Mouse (Mus musculus) G1E (cell line): ENCODE results near the gene C5ar2. TPM values are rescaled to one million over a fixed set of nuclear protein-coding genes. Genes with fewer than 3 reads are reported as not detected.

Experiments used
- ATAC-seq: 2 replicates; pipeline ENCODE4 v1.8.0; 2016; ENCODE audit warnings: mild to moderate bottlenecking; ENCODE audit not compliant: insufficient number of reproducible peaks, poor library complexity, low FRiP score, severe bottlenecking; ENCODE audit errors: extremely low read depth
- DNase-seq: peaks from one replicate; pipeline ENCODE4 v3.0.0; 2012; ENCODE audit warnings: low spot score
- H3K27me3 ChIP-seq: 2 replicates; pipeline ENCODE4 v1.6.1; 2012; ENCODE audit warnings: mild to moderate bottlenecking, low read length, inconsistent platforms; ENCODE audit not compliant: insufficient read depth
- H3K36me3 ChIP-seq: replicated peaks from 2 replicates; pipeline ENCODE3; 2012; ENCODE audit warnings: mild to moderate bottlenecking, inconsistent platforms
- H3K4me1 ChIP-seq: 2 replicates; pipeline ENCODE4 v1.6.1; 2012; ENCODE audit warnings: low read depth, low read length, inconsistent platforms, mixed read lengths; ENCODE audit not compliant: insufficient read depth
- H3K4me3 ChIP-seq: 2 replicates; pipeline ENCODE4 v1.5.1; 2012; ENCODE audit warnings: low read depth, mild to moderate bottlenecking, inconsistent platforms, low read length, moderate library complexity, mixed read lengths
- H3K9me3 ChIP-seq: replicated peaks from 2 replicates; pipeline ENCODE4 v1.6.1; 2012; ENCODE audit warnings: inconsistent platforms
- CTCF ChIP-seq: IDR thresholded peaks from 2 replicates; pipeline ENCODE4 v1.5.1; 2012; ENCODE audit warnings: low read depth, low read length, inconsistent platforms, mixed read lengths
- GATA1 ChIP-seq: IDR thresholded peaks from 2 replicates; pipeline ENCODE4 v1.6.1; 2012; ENCODE audit warnings: borderline replicate concordance, low read length, inconsistent platforms, mixed read lengths
- GATA2 ChIP-seq: IDR thresholded peaks from 2 replicates; pipeline ENCODE4 v1.6.1; 2012; ENCODE audit warnings: low read depth, low read length, inconsistent platforms, borderline replicate concordance
- POLR2AphosphoS5 ChIP-seq: IDR thresholded peaks from 2 replicates; pipeline ENCODE4 v1.6.1; 2012; ENCODE audit warnings: low read depth, low read length, inconsistent platforms; ENCODE audit not compliant: insufficient replicate concordance
- TAL1 ChIP-seq: conservative IDR thresholded peaks from 2 replicates; pipeline ENCODE4 v1.6.1; 2012; ENCODE audit warnings: low read depth, low read length, inconsistent platforms, mixed read lengths
- polyA plus RNA-seq: library from polyadenylated mRNA; stranded (reverse); fragments of >175 nt; gene quantifications from 2 replicates; pipeline ENCODE4 v1.2.3, GENCODE M21; 2012
- total RNA-seq, 2 experiments: library from RNA; stranded (forward) in 1 of 2; stranded (reverse) in 1 of 2; fragments of 200-1000 nt in 1 of 2; fragments of >200 nt in 1 of 2; fragmentation: Nextera tagmentation in 1 of 2; gene quantifications; 2 replicates each; pipeline ENCODE4 v1.2.3; 2014 to 2017

Gene C5ar2
- total and polyA plus RNA-seq, 3 experiments = 0.02 to 0.27 (median 0.23) TPM

DNA sequence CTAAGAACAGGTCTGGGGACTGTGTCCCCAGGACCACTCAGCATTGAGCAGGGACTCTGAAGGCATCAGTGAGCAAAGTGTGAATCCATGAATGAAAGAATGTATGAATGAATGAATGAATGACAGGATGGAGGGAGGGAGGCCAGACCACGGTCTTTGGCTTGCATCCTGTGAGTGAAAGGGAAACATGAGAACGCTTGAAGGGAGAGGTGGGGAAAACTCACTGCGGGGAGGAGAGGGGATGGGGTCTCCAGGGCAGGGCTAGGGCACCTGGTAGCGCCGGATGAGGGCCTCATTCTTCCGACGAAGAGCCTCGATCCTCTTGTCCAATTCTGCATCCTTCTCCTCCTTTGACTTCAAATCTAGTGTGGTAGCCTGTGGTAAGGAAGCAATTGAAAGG lies 40.0 kb upstream of the C5ar2 start:
- peaks cover 28% of the 10 kb centered on the region for H3K4me1 ChIP-seq
- ATAC-seq (no peak), DNase-seq (no peak)
- no peak overlapping the region for H3K4me3 ChIP-seq
- H3K36me3 ChIP-seq = peaks cover 57% of the 10 kb centered on the region
- H3K9me3 ChIP-seq = no peaks in the 10 kb centered on the region
- TF ChIP-seq CTCF (no peak), GATA1 (no peak), TAL1 (no peak), GATA2 (no peak), POLR2AphosphoS5 (no peak)
- no peaks in the 10 kb centered on the region for H3K27me3 ChIP-seq

DNA sequence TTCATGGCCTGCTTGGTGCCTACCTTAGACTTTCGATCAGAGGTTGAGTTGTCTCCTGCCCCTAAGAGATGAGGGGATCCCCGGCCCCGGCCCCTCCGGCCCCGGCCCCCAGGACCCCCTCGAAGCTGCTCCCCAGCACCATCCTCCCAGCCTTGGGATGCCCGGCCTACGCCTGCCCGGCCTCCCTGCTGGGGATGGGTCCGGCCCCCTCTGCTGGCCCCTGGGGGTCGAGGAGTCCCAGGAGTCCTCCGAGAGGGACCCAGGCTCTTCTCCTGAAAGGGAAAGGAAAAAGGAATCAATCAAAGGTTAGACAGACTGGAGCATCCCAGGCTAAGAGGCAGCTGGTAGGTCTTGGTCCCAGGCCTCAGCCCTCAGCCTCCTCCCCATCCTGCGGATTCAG lies 38.4 kb upstream of the C5ar2 start:
- Histone ChIP-seq H3K36me3 (peaks cover 73% of the 10 kb centered on the region), H3K9me3 (no peaks in the 10 kb centered on the region), H3K4me3 (no peak overlapping the region), H3K4me1 (peaks cover 40% of the 10 kb centered on the region), H3K27me3 (no peaks in the 10 kb centered on the region)
- TF ChIP-seq GATA1 (no peak), TAL1 (no peak), CTCF (no peak), GATA2 (no peak), POLR2AphosphoS5 (no peak)
- DNase-seq = no peak
- no peak for ATAC-seq

DNA sequence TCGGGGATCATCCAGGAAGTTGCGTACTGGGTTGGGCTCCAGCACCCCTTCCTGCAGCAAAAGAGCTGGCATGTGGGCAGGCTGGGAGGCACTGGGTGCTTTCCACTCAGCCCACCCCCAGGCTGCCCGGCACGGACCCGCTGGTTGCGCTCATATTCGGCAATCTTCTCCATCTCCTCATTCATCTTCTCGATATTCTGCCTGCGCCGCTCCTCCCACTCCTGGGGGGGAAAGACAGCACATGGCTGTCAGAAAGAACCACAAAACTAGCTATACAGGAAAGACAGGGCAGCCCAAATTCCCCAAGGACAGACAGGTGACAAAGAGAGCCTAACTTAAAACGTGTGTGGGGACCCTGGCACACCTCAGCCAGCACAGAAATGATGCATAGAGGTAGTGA lies 36.8 kb upstream of the C5ar2 start:
- no peaks in the 10 kb centered on the region for H3K27me3 ChIP-seq
- H3K4me1 ChIP-seq = peaks cover 54% of the 10 kb centered on the region
- no peak overlapping the region for H3K4me3 ChIP-seq
- no peak for TF ChIP-seq GATA2
- no peak for TF ChIP-seq POLR2AphosphoS5
- no peak for TF ChIP-seq GATA1
- no peak for TF ChIP-seq TAL1
- no peak for TF ChIP-seq CTCF
- ATAC-seq (no peak), DNase-seq (no peak)
- H3K36me3 ChIP-seq = peaks cover 89% of the 10 kb centered on the region
- no peaks in the 10 kb centered on the region for H3K9me3 ChIP-seq

DNA sequence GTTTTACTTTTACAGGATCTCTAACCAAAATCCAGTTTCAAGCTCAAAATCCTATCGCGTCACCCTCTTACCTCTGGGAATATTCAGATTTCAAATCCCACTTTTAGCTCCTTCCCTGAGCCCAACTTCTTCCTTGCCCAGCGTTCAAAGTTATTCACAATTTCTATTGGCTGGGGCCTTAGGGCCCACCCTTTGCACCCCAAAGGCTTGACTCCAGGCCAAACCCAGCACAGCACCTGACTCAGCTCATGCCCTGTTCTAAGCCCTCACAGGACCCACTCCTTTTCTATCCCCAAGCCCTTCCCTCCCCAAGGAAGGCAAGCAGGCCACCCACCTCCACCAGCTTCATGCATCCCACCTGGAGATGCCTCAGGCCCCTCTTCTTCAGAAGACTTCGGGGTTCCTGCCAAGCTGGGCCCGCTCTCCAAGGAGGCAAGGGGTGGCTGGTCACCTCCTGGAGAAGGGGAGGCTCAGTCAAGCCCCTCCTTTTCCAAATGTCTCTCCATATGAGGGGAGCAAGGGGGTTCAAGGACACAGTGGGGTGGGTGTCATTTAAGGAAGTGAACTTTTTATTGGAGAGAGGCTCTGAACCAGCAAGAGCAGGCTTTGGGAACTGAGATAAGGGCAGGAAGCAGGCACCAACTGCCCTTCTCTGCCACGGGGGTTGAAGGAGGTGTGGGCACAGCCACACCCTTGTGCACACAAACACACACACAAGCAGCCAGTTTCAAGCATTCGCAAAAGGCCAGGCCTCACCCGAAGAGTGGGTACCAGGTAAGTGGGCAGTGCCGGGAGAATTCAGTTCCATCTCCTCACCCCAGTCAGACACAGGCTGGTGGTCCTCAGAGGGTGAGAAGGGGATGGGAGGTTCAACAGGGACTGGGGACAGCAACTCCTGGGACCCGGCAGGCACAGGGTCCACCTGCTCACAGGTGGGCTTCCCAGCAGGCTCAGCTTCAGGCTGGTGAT lies 31.3 kb upstream of the C5ar2 start:
- Histone ChIP-seq H3K36me3 (peaks cover 82% of the 10 kb centered on the region), H3K4me3 (peak overlapping the region; percentile 83), H3K27me3 (no peaks in the 10 kb centered on the region), H3K4me1 (peaks cover 76% of the 10 kb centered on the region), H3K9me3 (no peaks in the 10 kb centered on the region)
- ATAC-seq (peak; percentile 62), DNase-seq (peak; percentile 63)
- no peak for TF ChIP-seq GATA1

DNA sequence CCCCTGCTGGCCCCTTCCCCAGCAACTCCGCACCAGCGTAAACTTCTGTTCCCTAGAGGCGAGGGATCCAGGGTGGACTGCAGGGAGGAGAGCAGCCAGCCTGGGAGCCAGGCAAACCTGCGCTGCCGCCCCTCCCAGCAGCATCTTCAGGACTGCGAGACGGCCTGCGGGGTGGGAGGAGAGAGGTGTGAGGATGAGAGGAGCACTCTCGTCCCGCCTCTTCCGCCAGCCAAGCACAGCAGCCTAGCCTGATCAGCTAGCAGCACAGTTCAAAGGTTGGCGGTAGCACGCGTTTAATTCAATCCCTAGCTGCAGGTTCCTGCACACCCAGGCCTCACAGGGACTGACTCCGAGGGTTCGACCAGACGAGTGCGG lies 29.8 kb upstream of the C5ar2 start:
- peaks cover 75% of the 10 kb centered on the region for H3K4me1 ChIP-seq
- no peaks in the 10 kb centered on the region for H3K27me3 ChIP-seq
- H3K36me3 ChIP-seq = peaks cover 77% of the 10 kb centered on the region
- ATAC-seq (peak; percentile 38), DNase-seq (peak; percentile 69)
- no peaks in the 10 kb centered on the region for H3K9me3 ChIP-seq
- TF ChIP-seq GATA1 (no peak), POLR2AphosphoS5 (no peak), CTCF (no peak)
- H3K4me3 ChIP-seq = peak overlapping the region; percentile 83

DNA sequence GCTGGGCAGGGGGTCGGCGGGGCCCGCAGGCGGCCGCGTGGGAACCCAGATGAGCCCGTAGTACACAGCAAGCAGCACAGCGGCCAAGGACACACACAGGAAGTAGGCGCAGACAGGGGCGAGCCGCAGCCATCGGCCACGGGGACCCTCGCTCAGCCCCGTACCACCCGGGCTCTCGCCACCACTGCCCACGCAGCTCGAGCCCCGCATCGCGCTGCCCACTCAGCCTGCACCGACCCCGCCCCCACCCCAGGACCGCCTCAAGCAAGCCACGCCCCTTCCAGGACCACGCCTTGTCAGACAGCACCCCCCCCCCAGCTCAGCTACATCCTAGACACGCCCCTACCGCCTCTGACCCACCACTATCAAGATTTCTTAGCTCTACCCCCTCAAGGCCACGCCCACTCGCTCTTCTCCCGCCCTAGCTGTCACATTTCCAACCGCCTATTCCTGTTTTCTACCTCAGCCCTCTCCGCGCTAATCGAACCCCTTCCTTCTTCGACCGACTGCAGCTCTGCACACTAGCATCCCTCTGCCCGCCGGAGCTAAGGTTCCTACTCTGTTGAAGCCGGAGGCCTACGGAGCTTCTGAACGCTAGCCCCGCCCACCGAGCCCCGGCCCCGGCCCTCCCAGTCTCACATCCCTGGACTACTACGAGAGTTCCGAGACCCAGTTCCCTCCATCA lies 29.3 kb upstream of the C5ar2 start, which contains the start of gene Inafm1:
TSS of gene Inafm1 (minus strand) at position 537 of the 685 bp plus-strand sequence.
- no peaks in the 10 kb centered on the region for H3K27me3 ChIP-seq
- H3K4me1 ChIP-seq = peaks cover 71% of the 10 kb centered on the region
- DNase-seq (peak; percentile 86), ATAC-seq (peak; percentile 62)
- TF ChIP-seq POLR2AphosphoS5 = no peak
- TF ChIP-seq GATA2 = no peak
- TF ChIP-seq CTCF = no peak
- no peak for TF ChIP-seq GATA1
- TF ChIP-seq TAL1 = no peak
- no peaks in the 10 kb centered on the region for H3K9me3 ChIP-seq
- peaks cover 77% of the 10 kb centered on the region for H3K36me3 ChIP-seq
- peak within 1 kb of the TSS; percentile 83 for H3K4me3 ChIP-seq
